Mouse (Mus musculus) 3T3-L1 (cell line): ENCODE data around the gene Prok1.
A peak's percentile ranks its signal among the peaks of the same experiment; 100 is the strongest.

Experiments
- DNase-seq: peaks from one replicate; pipeline ENCODE4 v3.0.0-alpha.2; 2015; ENCODE audit warnings: low read depth, low spot score

The Prok1 gene

DNA sequence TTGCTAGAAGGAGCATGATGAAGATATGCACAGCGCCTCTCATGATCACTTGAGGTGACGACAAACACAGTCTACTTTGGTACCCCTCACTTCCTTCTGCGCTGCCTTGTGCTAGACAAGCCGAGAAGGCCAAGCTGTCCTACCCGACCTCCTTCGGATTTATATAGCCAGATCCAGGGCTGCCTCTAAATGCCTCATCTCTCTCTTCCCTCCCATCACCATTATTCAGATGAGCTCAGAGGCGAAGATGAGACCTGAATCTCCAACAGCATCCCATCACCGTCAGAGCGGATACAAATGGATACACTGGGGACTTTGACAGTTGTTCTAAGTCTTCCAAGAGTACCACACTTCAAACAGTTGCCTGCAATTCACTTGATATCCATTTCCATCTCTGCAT is at the start of gene Prok1:
TSS of gene Prok1 (minus strand) at position 101 of the 400 bp plus-strand sequence.
- DNase-seq, result no peak

DNA sequence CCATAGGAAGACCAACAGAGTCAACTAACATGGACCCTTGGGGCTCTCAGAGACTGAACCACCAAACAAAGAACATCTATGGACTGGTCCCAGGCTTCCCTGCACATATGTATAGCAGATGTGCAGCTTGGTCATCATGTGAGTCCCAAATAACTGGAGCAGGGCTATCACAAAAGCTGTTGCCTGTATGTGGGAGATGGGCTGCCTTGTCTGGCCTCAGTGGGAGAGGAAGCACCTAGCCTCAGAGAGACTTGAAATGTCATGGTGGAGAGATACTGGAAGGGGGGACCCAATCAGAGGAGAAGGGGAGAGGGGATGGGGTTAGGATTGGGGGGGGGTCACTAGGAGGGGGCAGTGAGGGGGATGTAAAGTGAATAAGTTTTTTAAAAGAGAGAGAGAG is 47.8 kb upstream of the Prok1 start:
- DNase-seq, result no peak

DNA sequence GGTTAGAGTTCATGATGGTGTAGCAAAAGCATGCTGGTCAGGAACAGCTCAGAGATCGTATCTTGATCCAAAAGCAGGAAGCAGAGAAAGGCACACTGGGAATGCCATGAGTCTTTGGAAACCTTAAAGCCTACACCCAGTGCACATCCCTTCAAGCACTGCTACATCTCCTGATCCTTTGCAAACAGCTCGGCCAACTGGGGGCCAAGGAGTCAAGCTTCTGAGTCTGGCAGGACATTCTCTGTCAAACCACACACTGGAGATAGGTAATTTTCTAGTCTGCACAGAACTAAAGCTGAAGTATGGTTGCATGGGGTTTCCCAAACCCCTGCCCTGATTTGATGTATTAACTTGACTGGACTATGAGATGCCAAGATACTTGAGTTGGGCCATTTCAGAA is 46.6 kb upstream of the Prok1 start:
- no peak for DNase-seq

DNA sequence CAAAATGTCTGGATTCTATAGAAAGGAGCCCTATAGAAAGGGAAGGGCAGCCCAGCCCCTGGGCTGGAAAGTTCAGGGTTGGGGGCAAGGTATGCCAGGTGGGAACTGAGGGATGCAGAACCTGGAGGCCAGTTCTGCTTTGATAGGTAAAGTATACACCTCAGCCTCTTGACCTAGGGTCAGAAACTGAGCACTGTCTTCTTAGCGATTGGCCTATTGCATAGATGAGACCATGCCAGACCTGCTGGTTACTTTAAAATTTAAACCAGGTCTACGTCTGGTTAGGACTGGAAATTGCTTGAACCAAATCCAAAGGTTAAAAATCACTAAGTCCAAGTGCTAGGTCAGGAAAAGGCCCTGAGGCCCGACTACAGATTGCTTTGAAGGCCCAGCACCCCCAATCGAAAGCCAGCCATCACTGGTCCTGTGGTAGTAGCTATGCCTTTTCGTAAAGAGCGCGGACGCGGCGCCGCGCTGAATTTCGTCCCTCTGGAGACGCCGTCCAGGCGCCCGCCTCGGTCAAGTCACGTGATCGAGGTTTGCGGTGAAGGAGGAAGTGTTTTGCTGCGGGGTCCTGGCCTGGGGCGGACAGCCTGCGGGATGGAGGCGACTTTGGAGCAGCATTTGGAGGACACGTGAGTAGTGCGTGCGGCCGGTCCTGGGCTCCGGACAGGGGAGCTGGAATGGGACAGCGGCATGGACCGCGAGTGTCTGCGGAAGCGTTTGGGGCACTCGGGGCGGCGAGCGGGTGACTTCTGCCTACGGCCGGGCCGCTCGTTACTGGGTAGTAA is 39.2 kb upstream of the Prok1 start, which contains the start of gene Lamtor5:
TSS of gene Lamtor5 (plus strand) at position 380 of the 791 bp plus-strand sequence.
- DNase-seq, result peak; percentile 89

DNA sequence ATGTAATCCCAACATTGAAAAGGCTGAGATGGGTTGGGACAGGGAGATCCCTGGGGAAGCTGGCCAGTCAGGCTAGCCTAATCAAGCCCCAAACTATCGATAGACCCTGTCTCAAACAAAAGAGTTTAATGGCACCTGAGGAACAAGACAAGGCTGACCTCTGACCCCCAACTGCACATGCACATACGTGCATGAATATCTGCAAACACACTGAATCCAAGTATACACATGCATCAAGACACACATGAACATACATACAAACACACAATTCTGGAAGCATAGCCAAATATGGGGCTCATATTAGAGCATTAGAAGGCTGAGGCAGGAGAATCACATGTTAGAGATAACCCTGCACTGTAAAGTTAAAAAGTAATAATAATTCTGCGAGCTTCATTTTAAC is 37.1 kb upstream of the Prok1 start:
- DNase-seq, result no peak

- peak; percentile 56 for DNase-seq
These were observed 36.5 kb upstream of the Prok1 start for GRCm38 (mm10) chr3:107275996-107276395.

- no peak for DNase-seq
These were observed 35.8 kb upstream of the Prok1 start for GRCm38 (mm10) chr3:107275351-107275750.

- DNase-seq, result peak; percentile 83
These were observed 34.3 kb upstream of the Prok1 start for GRCm38 (mm10) chr3:107273820-107274219.

GRCm38 (mm10) chr3:107272433-107272832 is 32.9 kb upstream of the Prok1 start:
- DNase-seq, result no peak

- peak; percentile 28 for DNase-seq
These were observed 27.4 kb upstream of the Prok1 start for GRCm38 (mm10) chr3:107266814-107267345.

DNA sequence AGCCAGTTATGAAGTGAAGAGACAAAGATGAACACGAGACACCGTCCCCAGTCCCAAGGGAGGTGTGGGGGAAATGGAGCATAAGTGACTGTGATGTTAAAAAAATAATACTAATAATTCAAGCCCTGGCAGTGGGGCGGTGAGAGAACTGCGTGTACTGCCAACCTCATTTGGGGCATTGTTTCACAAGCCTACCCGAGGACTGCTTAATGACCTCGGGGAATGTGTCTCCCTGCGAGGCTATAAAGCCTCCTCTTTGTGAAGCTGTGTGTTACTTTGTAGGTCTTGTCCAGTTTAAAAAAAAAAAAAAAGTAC is 22.3 kb upstream of the Prok1 start:
- no peak for DNase-seq

DNA sequence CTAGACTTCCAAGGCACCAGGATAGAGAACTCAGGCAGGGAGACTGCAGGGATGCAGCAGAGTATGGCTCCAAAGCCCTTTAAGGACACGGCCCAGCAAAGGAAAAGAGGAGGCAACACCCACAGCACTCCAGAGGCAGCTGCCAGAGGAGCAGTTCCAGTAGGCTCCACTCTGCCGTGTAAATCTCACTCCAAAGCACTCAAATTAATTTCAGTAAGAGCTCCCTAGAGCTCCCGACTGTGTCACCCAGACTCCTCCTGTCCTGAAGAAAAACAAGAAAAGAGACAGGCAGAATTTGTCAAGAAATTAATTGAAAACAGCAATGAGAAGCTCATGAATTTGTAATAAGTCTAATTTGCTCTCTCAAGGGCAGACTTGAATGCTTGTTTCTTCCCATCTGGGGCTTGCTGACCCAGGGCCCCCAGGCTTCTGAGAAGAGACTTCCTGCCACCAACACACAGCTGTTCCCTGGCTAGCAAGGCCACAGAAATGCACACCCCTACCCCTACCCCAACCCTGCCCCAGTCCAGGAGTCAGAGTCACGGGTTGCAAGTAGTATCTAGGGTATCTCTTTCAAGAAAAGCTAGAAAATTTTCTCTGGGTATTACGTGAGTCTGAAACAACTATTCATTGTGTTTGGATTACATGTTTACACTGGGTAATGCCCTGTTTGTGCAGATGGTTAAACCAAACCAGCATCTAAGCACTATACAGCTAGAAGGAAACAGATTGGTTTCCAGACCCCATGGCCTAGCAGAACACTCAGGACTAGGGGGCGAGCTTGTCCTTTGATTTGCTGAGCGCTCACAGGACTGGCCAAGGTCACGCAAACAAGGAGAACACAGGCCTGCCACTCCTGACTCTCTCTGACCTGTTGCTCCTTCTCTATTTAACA is 21.7 kb upstream of the Prok1 start:
- no peak for DNase-seq

DNA sequence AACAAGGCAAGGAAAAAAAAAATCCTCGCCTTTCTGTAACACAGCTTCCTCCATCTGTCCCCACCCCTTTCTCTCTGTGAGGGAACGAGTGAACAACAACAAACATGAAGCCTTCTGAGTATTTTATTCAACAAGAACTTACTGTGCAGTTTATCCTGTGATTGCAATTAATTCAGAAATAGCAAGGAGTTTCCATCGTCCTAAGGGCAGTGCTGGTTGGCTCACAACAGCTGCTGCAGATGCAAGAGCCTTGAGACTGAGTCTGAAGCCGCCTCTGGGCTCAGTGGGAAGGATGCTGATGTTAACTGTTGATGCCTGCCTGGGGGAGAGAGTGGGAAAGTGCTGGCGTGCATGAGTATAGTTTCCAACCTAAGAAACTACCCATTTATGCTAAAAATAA is 18.4 kb upstream of the Prok1 start:
- no peak for DNase-seq

DNA sequence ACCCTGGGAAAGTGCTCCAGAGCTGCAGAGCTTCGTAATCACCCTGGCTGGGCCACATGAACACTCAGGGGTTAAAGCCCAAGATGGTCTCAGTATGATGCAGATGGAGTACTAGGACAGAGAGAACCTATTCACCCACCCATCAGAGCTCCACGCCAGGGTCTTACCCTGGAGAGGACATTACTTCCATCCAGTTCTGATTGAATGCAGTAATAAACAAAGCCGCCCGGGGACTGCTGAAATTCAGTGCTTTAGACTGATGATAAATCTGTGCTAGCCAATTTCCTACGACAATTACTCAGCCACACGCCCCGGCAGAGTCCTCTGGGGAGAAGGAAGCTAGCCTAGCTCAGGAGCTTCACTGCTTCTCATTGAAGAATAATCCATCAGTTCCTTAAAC is 17.2 kb upstream of the Prok1 start:
- no peak for DNase-seq

DNA sequence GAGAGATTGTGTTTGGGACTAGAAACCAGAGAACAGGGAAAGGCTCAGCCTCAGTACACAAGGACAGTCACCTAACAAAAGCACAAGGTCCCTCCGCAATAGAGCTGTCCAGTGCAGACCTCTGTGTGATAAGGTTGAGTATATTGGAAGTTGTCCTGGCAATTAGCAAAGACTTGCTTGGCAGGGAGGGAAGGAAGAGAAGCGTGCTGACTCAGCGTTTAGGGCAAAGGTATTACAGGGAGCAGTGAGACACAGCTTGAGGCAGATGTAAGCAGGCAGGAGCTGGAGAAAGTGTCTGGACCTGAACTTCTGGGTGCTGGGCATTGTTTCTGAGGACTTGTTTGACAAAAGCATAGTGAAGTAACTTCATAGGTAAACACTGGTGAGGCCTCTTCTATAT is 16.5 kb upstream of the Prok1 start:
- DNase-seq, result no peak

DNA sequence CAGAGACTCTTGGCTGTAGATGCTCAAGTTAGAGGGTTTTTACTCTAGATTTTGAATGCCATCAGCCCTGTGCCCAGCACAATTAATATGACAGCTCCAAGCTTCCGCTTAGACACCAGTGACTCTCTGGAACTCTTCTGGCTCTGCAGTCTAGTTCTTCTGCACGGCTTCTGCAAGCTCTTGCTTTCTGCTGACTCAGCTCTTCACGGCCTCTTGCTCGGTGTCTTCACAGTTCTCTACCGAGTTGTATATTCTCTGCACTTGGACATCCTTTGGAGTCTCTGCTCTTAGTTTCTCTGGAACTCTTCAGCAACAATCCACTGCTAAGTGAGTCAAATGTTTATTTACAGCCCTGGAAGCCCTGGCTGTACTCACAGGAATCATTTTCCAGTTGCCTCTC is 14.4 kb upstream of the Prok1 start:
- no peak for DNase-seq

- DNase-seq, result no peak
These were observed 12.5 kb upstream of the Prok1 start for GRCm38 (mm10) chr3:107252035-107252434.

DNA sequence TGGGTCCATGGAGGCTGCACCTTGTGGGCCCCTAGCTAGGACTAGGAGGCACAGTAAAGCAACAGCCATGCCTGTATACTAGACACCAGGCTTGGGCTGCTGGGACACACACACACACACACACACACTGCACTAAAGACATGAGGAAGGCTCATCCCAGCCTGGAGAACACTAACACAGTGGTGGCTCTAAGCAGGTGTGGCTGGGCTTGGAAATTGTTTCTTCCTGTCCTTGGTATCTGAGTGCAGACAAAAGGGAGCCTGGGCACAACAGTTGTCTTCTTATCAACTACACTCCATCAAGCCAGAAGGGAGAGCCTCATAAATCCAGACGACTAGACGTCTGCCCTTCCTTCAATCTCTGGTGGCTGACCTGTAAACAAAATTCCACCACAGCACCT is 10.8 kb upstream of the Prok1 start:
- no peak for DNase-seq

DNA sequence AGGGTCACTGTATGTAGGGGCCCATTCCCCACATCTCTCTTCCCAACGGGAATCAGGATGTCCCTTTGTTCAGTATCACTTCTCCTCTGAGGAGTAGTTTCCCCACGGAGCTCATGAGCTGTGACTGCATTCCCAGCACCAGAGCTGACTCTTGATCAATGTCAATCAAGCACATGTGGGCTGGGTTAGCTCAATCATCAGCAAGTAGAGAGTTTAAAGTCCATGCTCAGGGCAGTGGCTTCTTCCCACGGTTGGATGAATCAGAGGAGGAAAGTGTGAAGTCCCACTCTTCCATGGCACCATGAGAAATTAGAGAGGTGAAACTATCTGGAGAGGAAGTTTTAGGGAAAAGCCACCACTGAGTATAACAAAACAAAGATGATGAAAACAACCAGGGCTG is 9.5 kb upstream of the Prok1 start:
- DNase-seq, result no peak

GRCm38 (mm10) chr3:107246876-107247275 is 7.4 kb upstream of the Prok1 start:
- DNase-seq, result no peak

GRCm38 (mm10) chr3:107241389-107242094 is 2.0 kb upstream of the Prok1 start:
- DNase-seq, result no peak

GRCm38 (mm10) chr3:107238471-107238980 is 981 bp downstream of the Prok1 start:
- DNase-seq, result no peak
